Mouse (Mus musculus): ENCODE data around the gene Rbm7. TPM values are rescaled to one million over a fixed set of nuclear protein-coding genes. Genes with fewer than 3 reads are reported as not detected.

Rbm7 gene
- polyA plus RNA-seq, 1 experiment from 2014 or later: 132 TPM

DNA sequence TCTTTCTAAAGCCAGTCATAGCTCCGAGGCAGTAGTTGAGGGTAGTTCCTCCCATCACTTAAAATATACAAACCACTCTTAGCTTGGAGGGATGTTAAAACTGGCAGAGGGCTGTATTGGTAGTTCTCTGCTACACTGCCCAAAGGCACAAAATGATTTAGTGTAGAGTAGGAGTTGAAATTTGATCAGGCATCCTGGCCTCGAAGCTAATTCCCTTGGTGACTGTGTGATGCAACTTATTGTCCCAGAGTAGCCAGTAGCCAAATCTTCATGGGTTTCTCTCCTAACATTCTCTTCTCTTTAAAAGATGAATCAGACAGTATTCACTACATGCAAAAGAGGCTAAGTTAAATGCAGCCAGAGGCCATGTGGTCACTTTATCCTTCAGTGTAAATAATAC lies 7.9 kb upstream of the Rbm7 start:
- H3K9me3 ChIP-seq (ENCODE audit: control insufficient read depth, low read length): no peaks in the 10 kb centered on the region
- H3K4me2 ChIP-seq (ENCODE audit: low read depth, low read length, severe bottlenecking): no peak overlapping the region
- no peak overlapping the region for H3K27ac ChIP-seq (ENCODE audit: low read depth, low read length)
- H3K4me3 ChIP-seq (ENCODE audit: low read depth, low read length): no peak overlapping the region
- no peaks in the 10 kb centered on the region for H3K4me1 ChIP-seq (replicated peaks; ENCODE audit: control insufficient read depth, insufficient read depth, low read length)
- no peaks in the 10 kb centered on the region for H3K36me3 ChIP-seq (ENCODE audit: control insufficient read depth, insufficient read depth, low read length)
- no peak for ATAC-seq (replicated peaks; ENCODE audit: low FRiP score)
- H3K27me3 ChIP-seq (ENCODE audit: control insufficient read depth, insufficient read depth, low read length): no peaks in the 10 kb centered on the region
- DNase-seq (ENCODE audit: low spot score): no peak
- 67% methylated on average over 2 of the region's 2 CpGs for WGBS
- H3K9ac ChIP-seq (ENCODE audit: low read length): no peak overlapping the region

DNA sequence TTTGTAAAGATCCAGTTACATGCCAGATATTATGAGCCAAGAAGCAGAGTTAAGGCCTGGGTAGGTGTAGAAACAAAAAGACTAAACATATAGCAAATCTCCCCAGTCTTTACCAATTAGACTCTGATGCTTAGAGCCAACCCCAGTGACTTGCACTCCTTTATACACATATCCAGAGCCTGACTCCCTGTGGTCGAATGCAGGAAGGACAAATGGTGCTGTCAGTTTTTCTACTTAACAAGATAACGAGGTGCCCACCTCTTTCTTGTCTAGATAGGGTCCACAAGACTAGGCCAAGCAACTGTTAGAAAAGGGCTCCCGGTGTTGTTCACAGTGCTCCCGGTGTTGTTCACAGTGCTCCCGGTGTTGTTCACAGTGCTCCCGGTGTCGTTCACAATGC lies 6.1 kb upstream of the Rbm7 start:
- H3K27me3 ChIP-seq (ENCODE audit: control insufficient read depth, insufficient read depth, low read length): no peaks in the 10 kb centered on the region
- no peak overlapping the region for H3K27ac ChIP-seq (ENCODE audit: low read depth, low read length)
- H3K9ac ChIP-seq (ENCODE audit: low read length): no peak overlapping the region
- H3K9me3 ChIP-seq (ENCODE audit: control insufficient read depth, low read length): no peaks in the 10 kb centered on the region
- H3K36me3 ChIP-seq (ENCODE audit: control insufficient read depth, insufficient read depth, low read length): no peaks in the 10 kb centered on the region
- DNase-seq (ENCODE audit: low spot score) (no peak), ATAC-seq (replicated peaks; ENCODE audit: low FRiP score) (no peak)
- H3K4me1 ChIP-seq (replicated peaks; ENCODE audit: control insufficient read depth, insufficient read depth, low read length): no peaks in the 10 kb centered on the region
- no peak overlapping the region for H3K4me3 ChIP-seq (ENCODE audit: low read depth, low read length)
- WGBS: 78% methylated on average over 7 of the region's 7 CpGs
- no peak overlapping the region for H3K4me2 ChIP-seq (ENCODE audit: low read depth, low read length, severe bottlenecking)

DNA sequence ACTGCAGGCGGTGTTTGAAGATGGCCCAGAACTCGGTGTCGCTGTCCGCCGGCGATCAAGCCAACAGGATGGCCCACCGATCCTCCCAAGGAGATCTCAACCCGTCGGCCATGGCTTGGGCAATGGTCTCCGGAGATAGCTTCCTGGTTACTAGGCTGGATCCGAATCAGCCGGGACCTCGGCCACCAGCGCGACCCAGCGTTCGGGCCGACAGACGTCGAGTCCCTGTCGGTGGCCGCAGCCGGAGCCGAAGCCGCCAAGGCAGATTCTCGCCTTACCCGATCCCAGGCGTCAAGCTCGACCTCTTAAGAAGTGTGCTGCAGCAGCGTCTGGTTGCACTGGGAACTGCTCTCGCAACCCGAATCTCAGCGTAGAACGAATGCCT lies 441 bp upstream of the Rbm7 start:
- H3K27ac ChIP-seq (ENCODE audit: low read depth, low read length): peak overlapping the region; percentile 60; the same call in 1 of the 2 replicates
- no peaks in the 10 kb centered on the region for H3K36me3 ChIP-seq (ENCODE audit: control insufficient read depth, insufficient read depth, low read length)
- H3K27me3 ChIP-seq (ENCODE audit: control insufficient read depth, insufficient read depth, low read length): no peaks in the 10 kb centered on the region
- no peaks in the 10 kb centered on the region; the same call in 1 of the 2 replicates for H3K4me1 ChIP-seq (replicated peaks; ENCODE audit: control insufficient read depth, insufficient read depth, low read length)
- peak overlapping the region; percentile 86 for H3K4me2 ChIP-seq (ENCODE audit: low read depth, low read length, severe bottlenecking)
- DNase-seq (ENCODE audit: low spot score) (no peak), ATAC-seq (replicated peaks; ENCODE audit: low FRiP score) (peak; percentile 63)
- 3% methylated on average over 34 of the region's 34 CpGs for WGBS
- H3K4me3 ChIP-seq (ENCODE audit: low read depth, low read length): peak overlapping the region; percentile 67
- peak overlapping the region; percentile 80 for H3K9ac ChIP-seq (ENCODE audit: low read length)
- no peaks in the 10 kb centered on the region for H3K9me3 ChIP-seq (ENCODE audit: control insufficient read depth, low read length)

DNA sequence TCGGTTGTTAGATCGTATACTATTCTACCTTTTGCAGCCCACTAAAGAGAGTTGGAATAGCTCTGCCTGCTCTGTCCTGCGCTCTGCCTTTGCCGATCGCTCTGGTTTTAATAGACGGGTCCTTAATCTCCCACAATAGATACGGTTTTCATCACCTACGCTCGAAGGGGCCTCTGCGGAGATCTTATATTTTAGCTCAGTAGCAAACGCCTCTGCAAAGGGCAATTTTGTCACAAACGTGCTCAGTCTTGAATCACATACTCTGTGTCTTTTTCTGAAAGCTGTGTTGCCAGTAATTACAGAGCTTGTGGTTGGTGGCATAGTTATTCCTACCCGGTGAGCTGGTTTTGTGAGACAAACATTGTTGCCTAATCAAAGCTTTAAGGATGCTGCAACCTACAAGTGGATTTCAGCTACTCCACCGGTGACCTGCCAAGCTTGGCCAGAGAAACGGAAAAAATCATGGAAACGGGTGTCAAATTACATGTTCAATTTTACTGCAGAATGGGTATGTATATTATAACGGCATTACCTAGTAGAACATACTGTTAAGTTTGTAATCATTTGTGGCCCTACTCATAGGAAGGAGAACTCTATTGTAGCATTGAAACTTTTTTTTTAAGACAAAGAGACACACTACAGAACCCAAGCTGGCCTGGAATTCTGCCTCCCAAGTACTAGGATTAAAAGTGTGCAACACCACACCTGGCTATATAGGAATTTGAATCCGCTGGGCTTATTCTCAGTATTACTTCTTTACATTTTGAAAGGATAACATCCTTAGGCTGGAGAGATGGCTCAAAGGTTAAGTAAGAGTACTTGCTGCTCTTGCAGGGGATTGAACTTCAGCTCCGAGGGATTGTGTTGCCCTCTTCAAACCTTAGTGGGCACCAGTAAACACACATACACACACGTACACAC lies 13.6 kb downstream of the Rbm7 start:
- DNase-seq (ENCODE audit: low spot score) (no peak), ATAC-seq (replicated peaks; ENCODE audit: low FRiP score) (no peak)
- Histone ChIP-seq H3K9ac (ENCODE audit: low read length) (peak overlapping the region; percentile 38; the same call in 1 of the 2 replicates), H3K27me3 (ENCODE audit: control insufficient read depth, insufficient read depth, low read length) (no peaks in the 10 kb centered on the region), H3K36me3 (ENCODE audit: control insufficient read depth, insufficient read depth, low read length) (no peaks in the 10 kb centered on the region; the same call in 1 of the 2 replicates), H3K27ac (ENCODE audit: low read depth, low read length) (no peak overlapping the region), H3K4me3 (ENCODE audit: low read depth, low read length) (peak overlapping the region; percentile 53), H3K4me2 (ENCODE audit: low read depth, low read length, severe bottlenecking) (peak overlapping the region; percentile 84), H3K4me1 (replicated peaks; ENCODE audit: control insufficient read depth, insufficient read depth, low read length) (no peaks in the 10 kb centered on the region), H3K9me3 (ENCODE audit: control insufficient read depth, low read length) (no peaks in the 10 kb centered on the region)
- 34% methylated on average over 20 of the region's 20 CpGs for WGBS

DNA sequence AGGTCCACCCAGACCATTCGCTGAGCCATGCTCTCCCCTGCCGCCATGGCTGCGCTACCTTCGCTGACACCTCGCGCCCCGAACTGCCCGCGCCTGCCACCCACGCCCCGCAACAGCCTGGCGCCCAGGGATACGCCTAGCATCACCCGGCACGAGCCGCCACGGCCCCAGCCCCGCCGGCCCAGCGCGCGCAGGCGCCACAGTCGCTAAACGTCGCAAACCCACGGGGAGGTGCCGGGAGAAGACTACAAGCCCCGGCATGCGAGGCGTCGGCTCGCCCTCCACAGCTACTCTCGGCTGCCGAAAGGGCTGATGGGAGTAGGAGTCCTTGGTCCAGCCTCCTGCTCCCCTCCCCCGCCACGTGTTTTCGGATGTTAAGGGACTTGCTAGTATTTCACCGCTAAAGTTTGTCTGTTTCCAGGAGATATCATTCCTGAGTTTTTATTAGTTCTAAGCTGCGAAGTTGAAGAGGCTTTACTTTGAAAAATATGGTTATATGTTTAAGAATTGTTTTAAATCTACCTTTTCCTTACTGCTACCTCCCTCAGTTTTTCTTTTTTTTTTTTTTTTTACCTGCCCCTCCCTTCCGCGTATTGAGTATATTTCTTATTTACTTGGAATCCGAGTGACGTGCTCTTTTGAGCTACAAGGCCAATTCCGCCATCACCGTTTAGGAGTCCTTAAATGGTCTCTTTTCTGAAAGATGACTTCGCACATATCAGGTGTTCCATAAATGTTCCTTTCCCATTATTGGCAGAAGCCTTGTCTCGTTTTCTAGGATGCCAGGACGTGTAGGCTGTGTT lies 14.5 kb downstream of the Rbm7 start, which contains the start of gene Rexo2:
Gene Rexo2 (minus strand): TSS at position 213 of the 803 bp plus-strand sequence.
- Histone ChIP-seq H3K36me3 (ENCODE audit: control insufficient read depth, insufficient read depth, low read length) (no peaks in the 10 kb centered on the region; the same call in 1 of the 2 replicates), H3K27ac (ENCODE audit: low read depth, low read length) (no peak within 1 kb of the TSS), H3K4me2 (ENCODE audit: low read depth, low read length, severe bottlenecking) (peak within 1 kb of the TSS; percentile 84), H3K9me3 (ENCODE audit: control insufficient read depth, low read length) (no peaks in the 10 kb centered on the region), H3K9ac (ENCODE audit: low read length) (peak within 1 kb of the TSS; percentile 67), H3K27me3 (ENCODE audit: control insufficient read depth, insufficient read depth, low read length) (no peaks in the 10 kb centered on the region), H3K4me3 (ENCODE audit: low read depth, low read length) (peak within 1 kb of the TSS; percentile 53), H3K4me1 (replicated peaks; ENCODE audit: control insufficient read depth, insufficient read depth, low read length) (no peaks in the 10 kb centered on the region)
- WGBS: 2% methylated on average over 49 of the region's 49 CpGs
- ATAC-seq (replicated peaks; ENCODE audit: low FRiP score) (peak; percentile 99), DNase-seq (ENCODE audit: low spot score) (peak; percentile 96)

DNA sequence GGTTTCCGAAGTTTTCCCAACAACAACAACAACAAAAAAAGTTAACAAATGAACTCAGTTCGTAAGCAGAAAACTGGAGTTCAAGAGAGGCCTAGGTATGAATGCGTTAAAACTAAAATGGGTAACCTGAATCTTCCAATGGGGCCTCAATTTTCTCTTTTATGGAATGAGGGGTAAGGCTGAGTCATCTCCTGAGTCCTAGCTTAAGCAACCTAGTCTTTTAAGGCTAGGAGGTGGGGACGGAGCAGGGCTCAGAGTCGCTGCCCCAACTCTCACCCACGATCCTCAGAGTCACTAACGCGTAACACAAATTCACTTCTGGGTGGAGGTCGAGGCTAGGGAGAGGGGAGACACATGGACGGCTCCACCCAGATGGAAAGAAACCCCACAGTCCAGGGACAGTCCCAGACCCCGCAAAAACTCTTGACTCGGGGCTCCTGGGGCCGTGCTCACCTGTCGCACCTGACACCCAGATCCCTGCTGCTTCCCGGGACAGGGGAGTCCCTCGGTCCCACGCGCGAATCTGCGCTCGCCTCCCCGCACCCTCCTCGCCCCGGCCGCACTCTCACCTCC lies 15.2 kb downstream of the Rbm7 start:
- ATAC-seq (replicated peaks; ENCODE audit: low FRiP score): peak; percentile 71
- H3K4me3 ChIP-seq (ENCODE audit: low read depth, low read length): peak overlapping the region; percentile 53
- 6% methylated on average over 25 of the region's 25 CpGs for whole genome bisulfite sequencing

DNA sequence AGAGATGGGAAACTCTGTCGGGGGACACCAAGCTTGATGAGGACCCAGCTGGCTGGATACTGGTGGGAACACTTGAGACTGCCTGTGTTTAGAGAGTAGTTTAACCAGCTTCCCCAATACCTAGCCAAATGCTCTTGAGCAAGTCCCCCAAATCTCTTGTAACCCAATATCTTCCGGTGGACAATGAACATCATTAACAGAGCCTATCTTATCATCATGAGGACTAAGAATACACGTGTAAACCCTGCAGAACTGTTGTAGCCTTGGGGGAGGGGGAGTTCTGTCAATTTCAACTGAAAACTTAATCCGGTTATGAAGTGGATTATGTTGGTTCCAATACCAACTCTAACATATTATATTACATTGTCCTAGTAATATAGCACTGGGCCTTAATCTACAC lies 16.3 kb downstream of the Rbm7 start:
- H3K4me3 ChIP-seq (ENCODE audit: low read depth, low read length): no peak overlapping the region
- no peaks in the 10 kb centered on the region for H3K9me3 ChIP-seq (ENCODE audit: control insufficient read depth, low read length)
- ATAC-seq (replicated peaks; ENCODE audit: low FRiP score) (no peak), DNase-seq (ENCODE audit: low spot score) (no peak)
- no peak overlapping the region for H3K9ac ChIP-seq (ENCODE audit: low read length)
- no peaks in the 10 kb centered on the region for H3K27me3 ChIP-seq (ENCODE audit: control insufficient read depth, insufficient read depth, low read length)
- no peak overlapping the region for H3K4me2 ChIP-seq (ENCODE audit: low read depth, low read length, severe bottlenecking)
- no peaks in the 10 kb centered on the region for H3K4me1 ChIP-seq (replicated peaks; ENCODE audit: control insufficient read depth, insufficient read depth, low read length)
- H3K27ac ChIP-seq (ENCODE audit: low read depth, low read length): no peak overlapping the region
- WGBS: 94% methylated on average over 4 of the region's 4 CpGs
- H3K36me3 ChIP-seq (ENCODE audit: control insufficient read depth, insufficient read depth, low read length): no peaks in the 10 kb centered on the region

More for the DNA sequence above, 15.2 kb downstream of the Rbm7 start:
- peak overlapping the region; percentile 84 for H3K4me2 ChIP-seq (ENCODE audit: low read depth, low read length, severe bottlenecking)
- no peak overlapping the region for H3K27ac ChIP-seq (ENCODE audit: low read depth, low read length)
- H3K4me1 ChIP-seq (replicated peaks; ENCODE audit: control insufficient read depth, insufficient read depth, low read length): no peaks in the 10 kb centered on the region
- peak overlapping the region; percentile 67 for H3K9ac ChIP-seq (ENCODE audit: low read length)
- no peaks in the 10 kb centered on the region for H3K27me3 ChIP-seq (ENCODE audit: control insufficient read depth, insufficient read depth, low read length)
- H3K36me3 ChIP-seq (ENCODE audit: control insufficient read depth, insufficient read depth, low read length): no peaks in the 10 kb centered on the region; the same call in 1 of the 2 replicates
- H3K9me3 ChIP-seq (ENCODE audit: control insufficient read depth, low read length): no peaks in the 10 kb centered on the region
- no peak for DNase-seq (ENCODE audit: low spot score)
